Mouse (Mus musculus): ENCODE measurements around the gene Zrsr2.

The Zrsr2 gene

DNA sequence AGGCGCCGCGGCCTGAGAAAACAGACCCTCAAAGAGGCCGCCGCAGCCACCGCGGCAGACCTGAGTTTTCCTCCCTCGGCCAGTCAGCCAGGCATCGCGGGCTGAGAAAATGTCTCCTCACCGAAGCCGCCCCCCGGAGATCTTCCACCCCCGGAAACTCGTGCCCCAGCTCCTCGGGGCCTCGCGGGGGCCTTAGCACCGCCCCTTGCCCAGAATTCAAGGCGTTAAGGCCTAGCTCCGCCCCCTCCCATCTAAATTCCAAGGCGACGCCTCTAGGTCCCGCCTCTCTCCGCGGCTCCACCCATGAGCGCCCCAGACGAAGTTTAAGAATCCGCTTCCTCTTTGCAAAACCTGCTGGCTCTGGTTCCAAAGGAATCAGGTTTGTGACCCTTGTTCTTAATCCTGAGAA is at the start of gene Zrsr2:
Gene Zrsr2, minus strand, starts transcription at position 195 of the 409 bp plus-strand sequence.
- peak; percentile 95 for DNase-seq (ENCODE audit: low spot score)

DNA sequence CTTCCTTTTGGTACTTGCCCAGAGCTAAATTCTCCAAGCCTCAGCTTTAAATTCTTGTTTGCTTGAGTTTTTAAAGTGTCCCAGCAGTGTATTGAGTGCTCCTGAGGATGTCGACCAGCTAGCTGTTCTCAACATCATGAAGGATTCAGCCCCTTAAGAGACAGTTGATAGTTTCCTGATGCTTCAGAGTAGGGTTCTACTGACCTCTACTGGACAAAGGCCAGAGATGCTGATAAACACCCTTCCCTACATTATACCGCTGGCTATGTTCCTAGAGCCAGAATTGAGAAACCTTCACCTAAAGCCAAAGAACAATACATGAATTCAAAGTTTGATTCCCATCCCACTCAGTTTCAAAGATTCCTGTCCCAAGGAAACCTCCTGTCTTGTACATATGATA is 46.3 kb upstream of the Zrsr2 start:
- DNase-seq (ENCODE audit: low spot score) = peak; percentile 52

DNA sequence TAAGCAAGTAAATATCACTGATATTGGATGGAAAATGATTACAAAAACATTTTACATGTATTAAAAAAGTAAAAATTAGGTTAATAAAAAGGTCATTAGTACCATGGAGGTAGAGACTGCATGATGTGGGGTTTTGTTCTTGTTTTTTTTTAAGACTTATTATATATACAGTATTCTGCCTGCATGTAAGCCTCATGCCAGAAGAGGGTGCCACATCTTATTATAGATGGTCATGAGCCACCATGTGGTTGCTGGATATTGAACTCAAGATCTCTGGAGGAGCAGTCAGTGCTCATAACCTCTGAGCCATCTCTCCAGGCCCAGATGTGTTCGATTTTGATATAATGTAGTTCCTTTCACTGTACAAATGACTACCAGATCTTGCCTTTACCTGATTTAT is 41.4 kb upstream of the Zrsr2 start:
- no peak for DNase-seq (ENCODE audit: low spot score)

DNA sequence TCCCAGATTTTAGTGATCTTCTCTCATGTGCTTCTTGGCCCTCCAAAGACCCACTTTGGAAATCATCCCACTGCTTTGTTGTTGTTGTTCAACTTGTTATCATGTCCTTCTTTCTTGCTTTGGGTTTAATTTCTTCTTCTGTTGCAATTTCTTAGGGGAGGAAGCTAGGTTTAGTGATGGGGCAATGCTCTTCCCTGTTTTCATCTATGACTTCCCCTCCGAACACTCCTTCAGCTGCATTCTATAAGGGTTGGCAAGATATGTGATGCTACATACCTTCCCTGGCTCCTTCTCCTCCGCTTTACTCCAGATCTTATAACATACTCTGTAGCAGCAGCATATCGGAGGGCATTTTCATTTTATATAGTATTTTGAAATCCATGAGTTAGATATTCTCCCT is 38.3 kb upstream of the Zrsr2 start:
- DNase-seq (ENCODE audit: low spot score) = no peak

DNA sequence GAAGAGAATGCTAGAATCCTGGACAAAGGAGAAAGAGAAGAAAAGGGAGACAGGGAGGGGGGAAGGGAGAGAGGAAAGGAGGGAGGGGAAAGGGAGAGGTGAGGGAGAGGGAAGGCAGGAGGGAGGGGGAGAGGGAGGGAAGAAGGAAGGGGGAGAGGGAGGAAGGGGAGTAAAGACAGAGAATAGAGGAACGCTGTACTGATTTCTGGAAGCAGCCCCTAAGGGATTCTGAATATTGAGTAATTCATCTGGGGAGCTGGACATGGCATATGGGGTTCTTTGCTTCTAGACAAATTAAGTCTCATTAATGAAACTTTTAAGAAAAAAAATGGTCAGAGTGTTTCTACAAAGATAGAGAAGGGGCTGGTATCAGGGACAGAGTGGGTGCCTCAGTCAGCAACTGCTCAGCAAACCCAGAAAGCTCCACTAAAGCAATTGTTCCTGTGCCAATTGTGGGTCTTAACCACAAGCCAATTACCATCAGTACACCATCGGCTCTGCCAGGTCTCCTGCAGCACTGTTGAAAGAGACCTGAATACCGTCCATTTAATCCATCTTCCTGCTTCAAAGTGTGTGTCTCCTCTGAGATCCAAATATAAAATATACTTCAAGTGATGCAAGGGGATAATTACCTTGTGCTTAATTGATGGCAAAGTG is 29.4 kb upstream of the Zrsr2 start:
- no peak for DNase-seq (ENCODE audit: low spot score)

DNA sequence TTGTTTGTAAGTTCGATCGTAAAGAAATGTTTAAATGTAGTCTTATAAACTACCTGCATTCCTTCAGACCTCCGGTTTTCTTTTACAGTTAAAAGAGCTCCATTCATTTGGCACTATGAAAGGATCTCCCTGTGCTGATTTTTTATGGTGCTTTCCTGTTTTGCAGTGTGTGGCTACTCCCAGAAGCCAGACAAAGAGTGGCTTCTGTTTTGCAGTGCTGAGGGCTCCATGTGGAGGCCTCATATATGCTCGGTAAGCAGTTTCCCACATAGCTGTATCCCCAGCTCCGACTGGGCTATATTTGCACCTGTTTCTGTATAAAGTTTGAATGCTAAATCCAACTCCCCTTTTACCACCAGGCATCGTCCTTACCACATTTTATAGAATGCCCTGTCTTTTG is 23.7 kb upstream of the Zrsr2 start:
- no peak for DNase-seq (ENCODE audit: low spot score)

DNA sequence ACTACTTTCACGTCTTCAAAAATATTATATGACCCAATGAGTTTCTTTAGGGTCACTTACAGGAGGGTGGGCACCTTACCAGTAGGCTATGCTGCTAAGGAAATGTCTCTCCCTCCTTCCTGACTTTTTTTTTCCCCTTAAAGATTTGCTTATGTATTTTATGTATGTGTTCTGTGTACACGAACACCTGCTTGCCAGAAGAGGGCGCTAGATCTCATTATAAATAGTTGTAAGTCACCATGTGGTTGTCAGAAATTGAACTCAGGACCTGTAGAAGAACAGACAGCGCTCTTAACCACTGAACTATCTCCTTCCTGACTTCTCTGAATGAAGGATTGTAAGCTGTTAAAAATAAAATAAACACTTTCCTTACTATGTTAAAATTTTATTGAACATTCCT is 23.0 kb upstream of the Zrsr2 start:
- no peak for DNase-seq (ENCODE audit: low spot score)

DNA sequence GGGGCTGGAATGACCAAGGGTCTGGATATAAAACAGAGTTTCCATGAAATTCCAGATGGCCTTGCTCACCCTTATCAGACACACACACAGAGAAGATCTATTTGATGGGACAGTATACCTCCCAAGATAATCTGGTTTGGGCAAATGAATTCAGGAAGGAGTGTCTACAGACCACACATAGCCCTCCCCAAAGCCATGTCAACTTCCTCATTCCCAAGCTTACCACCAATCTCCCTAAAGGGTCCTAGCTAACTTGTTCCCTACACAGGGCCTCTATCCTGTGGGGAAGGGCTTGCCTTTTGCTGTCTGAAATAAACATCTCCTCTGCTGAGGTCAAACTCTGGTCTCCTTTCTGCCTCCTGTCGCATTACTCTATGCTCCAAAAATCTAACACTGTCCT is 22.6 kb upstream of the Zrsr2 start:
- no peak for DNase-seq (ENCODE audit: low spot score)

DNA sequence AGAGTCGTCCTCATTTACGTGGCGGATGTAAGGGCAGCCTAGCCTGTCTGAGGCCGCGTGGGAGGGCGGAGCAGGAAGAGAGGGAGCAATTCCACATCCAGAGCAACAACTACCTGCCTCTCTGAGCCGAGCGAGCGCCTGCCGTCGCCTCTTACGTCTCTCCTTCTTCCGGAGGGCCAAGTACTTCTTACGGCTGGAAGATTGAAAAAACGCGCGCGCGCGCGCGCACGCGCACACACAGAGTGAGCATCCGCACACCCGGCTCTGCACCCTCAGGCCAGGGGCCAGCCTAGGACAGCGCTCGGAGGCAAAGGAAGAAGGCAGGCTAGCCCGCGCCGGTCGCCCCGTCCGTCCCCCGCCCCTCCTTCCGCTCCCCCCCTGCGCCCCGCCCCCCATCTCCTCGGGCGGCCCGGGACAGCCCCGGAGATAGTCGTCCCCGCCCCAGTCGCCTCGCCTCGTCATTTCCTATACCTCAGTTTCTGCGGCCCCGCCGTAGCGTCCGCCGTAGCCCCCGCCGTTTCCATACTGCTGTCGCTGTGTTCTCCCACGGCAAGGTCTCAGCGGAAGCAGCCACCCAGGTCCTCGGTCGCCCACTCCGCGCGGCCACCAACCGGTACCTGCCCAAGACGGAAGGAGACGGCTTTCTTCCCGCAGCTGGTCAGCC is 526 bp downstream of the Zrsr2 start:
- DNase-seq (ENCODE audit: low spot score) = peak; percentile 75

DNA sequence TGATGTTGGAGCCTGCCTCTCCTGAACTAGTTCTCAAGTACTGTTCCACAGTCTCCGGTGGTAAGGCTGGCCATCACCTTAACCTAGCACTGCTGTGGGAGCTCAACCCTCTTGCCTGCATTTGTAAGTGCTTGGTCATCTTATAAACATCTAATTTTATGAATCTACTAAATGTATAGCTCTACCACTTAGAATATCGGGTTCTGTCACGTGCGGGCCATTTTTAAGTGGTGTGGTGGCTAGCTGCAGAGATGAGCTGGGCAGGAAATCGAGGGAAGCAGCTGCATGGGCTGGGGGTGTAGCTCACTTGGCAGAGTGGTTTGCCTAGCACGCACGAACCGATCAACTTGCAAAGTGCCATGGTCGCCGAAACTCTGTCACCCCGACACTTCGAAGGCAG is 1.1 kb downstream of the Zrsr2 start:
- DNase-seq (ENCODE audit: low spot score) = no peak

DNA sequence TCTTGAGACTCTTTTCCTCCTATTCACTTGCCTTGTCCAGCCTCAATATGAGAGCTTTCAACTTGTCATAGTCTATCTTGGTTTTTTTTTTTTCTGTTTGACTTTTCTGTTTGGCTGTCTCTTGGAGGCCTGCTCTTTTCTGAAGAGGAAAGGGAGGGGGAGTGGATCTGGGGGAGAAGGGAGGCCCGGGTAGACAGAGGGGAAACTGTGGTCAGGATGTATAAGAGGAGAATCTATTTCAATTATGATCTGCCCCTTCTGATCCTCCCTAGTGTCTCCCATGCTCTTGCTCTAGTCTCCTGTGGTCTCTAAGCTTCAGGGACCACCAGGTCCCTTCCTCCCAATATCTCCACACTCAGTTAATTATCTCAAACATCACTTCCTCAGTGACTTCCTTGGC is 6.8 kb downstream of the Zrsr2 start:
- DNase-seq (ENCODE audit: low spot score) = no peak

DNA sequence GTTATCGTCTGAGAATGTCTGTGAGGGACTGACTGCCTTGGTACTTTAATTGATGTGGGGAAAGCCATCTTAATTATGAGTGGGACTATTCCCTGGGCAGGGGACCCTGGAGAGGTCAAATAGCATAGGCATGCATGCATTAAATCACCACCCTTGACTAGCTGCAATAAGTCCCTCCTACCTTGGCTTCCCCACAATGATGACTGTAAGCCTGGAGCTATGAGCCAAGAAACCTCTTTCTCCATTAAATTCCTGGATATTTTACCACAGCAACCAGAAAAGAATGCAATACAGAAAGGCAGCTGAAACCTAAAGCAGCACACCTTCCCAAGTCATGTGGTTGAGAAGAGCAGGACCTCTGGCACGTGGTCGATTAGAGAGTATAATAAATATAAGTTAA is 14.1 kb downstream of the Zrsr2 start:
- DNase-seq (ENCODE audit: low spot score) = no peak

DNA sequence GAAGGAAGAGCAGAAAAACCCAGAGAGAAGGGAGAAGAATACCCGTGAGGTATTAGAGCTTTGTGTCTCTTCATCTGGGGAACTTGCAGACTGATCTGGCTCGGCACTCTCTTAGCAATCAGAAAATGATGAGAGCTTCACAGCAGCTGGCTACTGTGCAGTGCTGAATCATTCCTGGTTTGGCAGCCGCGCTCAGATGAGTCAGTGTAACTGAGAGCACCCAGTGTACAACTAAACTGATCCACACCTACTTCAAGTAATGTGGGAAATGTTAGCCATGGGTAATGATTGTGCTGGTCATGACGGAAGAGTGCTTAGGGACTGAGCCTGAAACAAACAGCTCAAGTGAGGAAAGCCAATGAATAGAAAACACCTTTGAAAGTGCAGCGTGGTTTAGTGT is 19.9 kb downstream of the Zrsr2 start:
- peak; percentile 55 for DNase-seq (ENCODE audit: low spot score)

DNA sequence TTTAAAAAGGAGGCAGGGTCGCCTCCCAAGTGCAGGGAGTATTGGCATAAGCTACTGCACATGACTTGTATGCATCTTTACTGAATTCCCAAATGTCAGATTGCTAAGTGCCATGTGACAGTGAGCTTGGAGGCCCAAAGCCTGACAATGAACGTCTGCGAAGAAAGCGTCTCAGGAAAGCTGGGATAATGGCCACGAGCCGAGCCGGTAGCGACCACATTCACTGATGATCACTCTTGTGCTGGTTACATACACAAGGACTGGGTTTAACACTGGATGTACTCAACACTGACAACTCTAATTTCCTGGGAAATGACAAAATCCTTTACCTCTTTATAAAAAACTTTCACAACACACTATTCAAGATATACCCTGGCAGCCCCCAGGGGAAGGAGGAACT is 23.7 kb downstream of the Zrsr2 start:
- no peak for DNase-seq (ENCODE audit: low spot score)

DNA sequence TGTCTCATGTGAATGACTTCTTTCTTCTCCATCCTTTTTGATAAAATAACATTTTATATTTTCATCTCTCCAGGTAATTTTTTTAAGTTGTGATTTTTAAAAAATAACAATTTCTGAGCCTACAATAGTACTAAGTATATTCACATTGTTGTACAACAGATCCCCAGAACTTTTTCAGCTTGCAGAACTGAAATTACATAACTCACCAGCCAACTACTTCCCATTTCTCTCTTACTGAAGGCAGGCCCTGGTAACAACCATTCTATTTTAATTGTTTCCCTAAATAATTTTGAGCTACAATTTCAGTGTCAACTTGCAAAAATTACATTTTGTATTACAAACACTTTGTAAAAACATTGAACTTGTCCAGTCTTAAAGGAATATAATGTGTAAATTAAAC is 28.9 kb downstream of the Zrsr2 start:
- DNase-seq (ENCODE audit: low spot score) = no peak

DNA sequence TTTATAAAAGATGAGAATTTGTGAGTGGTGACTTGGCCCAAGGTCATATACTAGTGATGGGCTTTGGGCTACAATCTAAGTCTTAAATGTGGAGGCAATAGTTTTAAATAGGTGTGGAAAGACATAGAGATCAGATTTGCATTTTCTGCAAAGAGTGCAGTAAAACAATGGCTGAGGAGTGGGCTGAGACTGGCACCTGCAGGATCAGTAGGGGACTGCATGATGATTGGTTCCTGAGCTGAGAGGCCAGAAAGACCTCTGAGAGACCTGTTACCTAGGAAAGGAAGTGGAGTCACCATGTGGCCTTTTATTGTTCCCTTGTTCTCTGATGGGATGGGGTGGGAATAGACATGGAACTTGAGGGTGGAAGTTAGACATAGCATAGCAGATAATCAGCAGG is 45.7 kb downstream of the Zrsr2 start:
- DNase-seq (ENCODE audit: low spot score) = peak; percentile 29

DNA sequence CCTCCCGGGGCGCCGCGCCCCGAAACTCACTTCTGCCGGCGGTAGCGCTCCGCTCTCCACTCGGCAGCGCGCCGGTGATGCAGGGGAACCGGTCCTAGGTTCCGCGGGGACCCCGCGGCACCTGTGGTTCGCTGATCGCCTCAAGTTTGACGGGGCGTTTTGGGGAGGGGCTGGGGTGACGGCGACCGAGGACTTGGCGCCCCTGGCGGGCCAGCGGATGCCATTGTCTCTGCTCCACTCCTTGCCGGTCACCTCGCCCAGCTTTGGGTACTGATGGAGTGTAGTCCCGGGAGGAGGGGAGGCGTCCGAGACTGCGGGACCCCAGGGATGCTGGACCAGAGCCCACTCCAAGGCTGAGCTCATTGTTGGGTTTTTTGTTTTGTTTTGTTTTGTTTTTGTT is 49.1 kb downstream of the Zrsr2 start:
- no peak for DNase-seq (ENCODE audit: low spot score)

DNA sequence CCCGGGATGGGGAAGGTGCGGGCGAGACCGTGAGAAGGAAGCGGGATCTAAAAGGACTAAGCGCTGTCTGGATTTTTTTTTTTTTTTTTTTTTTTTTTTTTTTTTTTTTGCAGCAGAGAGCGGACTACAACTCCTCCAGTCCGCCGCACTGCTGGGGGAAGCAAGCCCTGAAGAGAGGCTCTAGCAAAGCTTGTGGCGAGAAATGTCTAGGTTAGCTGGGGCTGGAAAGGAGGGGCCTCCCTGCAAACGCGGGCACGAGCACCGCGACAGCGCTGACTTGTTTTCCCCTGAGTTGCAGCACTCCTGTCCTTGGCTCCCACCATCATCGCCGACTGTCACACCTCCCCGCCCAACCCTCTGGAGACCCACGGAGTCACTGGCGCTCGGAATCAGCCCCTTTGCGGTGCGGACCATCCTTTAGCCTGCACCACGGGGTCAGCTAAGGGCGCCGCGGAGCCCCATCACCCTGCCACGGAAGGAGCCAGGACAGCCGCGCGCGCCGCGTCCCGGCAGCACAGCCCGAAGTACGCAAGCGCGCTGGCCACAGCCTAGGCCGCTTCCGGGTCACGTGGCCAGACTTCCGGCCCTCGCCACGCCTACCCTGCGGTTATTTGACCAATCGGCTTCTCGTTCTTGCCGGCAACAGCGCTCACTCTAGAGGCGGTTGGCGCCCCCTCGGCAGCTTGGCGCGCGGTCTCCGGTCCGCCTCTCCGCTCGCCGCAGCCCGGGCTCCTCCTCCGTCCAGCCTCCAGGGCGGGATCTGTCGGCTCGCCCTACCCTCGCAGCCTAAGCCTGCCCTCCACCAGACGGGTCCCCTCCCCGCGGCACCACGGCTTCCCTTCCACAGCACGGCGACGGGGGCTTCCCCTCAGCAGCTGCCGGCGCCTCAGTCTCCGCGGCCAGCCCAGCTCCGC is 49.9 kb downstream of the Zrsr2 start, which contains the start of gene Ap1s2:
Gene Ap1s2, plus strand, starts transcription at position 681 of the 914 bp plus-strand sequence.
- peak; percentile 93 for DNase-seq (ENCODE audit: low spot score)

DNA sequence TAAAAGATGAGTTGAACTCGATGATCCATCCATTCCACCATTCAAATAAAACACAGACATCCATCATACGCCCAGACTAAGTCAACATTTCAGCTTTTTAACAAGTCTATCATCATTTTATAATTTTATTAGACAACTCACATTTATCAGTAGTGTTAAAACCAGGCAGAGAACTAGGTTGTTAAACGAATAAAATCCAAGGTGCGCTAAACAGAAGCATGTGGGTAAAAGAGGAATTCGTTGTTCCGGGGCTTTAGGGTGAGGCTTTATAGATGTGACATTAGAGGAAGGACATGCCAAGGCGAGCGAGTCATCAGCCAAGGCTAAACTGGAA is 50.5 kb downstream of the Zrsr2 start:
- no peak for DNase-seq (ENCODE audit: low spot score)

DNA sequence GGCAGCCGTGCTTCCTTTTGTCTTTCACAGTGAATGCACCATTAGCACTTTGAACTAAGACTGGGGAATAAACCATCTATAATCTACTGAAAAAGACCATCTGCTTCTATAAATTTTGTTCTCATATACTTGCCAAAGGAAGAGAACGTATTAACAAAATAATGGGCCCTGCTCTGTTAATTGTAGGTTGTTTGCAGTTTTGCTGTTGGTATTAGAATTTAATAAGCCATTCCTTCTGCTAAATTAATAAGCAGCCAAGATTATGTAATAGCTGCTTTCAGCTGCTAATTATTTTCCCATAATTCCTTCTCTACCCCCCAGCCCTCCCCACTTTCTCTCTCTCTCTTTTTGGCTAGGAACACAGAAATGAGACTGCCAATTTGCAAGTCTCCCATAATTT is 51.6 kb downstream of the Zrsr2 start:
- DNase-seq (ENCODE audit: low spot score) = no peak

DNA sequence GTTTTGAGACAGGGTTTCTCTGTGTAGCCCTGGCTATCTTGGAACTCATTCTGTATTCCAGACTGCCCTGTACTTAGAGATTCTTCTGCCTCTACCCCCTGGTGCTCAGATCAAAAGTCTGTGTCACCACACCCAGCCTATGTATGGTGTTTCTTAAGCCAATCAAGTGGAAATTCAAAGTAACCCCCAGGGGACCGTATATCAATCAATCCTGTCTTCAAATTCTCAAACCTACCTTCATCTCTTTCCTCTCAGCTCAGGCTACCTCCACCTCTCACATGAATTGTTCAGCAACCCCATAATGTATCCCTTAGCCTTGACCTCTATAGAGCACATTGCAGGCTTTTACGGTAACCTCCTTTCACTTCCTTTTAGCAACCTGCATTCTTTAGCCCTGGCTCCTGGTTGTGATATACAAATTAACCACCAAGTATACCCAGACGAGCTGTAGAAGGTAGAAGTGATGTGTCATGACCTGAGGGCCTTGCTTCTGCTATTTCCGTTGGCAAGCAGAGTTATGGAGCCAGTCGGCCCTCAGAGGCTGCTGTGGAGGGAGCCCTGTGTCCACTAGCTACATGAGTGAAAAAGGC is 58.9 kb downstream of the Zrsr2 start:
- no peak for DNase-seq (ENCODE audit: low spot score)

DNA sequence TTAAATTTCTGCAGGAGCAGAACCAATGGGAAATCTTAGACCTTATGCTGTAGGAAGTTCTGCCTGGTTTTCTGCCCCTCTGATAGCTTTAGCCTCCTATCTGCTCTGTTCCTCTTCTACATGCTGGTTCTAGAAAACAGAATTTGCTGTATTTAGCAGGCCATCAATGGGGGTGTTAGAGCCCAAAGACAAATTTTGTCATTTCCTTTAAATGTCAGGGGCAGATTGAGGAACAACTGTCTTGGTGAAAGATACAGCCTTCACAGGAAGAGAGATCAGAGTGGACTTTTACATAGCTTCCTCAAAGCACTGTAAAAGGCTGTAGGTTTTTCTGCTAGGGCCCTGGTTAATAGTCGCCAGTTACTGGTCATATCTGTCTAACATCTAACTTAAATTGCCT is 61.1 kb downstream of the Zrsr2 start:
- DNase-seq (ENCODE audit: low spot score) = no peak

DNA sequence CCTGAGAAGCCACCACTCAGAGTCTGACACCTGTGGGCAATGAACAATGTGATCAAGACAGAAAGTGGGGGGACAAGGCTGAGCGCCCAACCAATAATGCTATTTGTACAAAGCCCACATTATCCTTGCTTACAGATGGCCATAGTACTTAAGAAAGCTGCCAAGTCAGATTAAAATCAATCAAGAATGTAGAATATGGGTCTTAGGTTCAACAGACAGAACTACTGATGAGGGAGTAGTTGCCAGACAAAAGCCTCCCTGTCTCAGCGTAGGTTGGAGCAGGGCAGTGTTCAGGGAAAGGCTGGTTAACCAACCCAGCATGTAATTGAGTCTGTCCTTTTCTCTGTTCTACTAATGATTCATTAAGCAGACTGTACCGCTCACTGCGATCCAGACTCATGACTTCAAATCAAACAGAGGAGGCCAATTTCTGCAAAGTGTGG is 72.9 kb downstream of the Zrsr2 start:
- DNase-seq (ENCODE audit: low spot score) = no peak

All from adipocyte (in vitro differentiated cells).